Mouse (Mus musculus) midbrain, embryonic 15.5 days (tissue): ENCODE measurements around the gene Prnp. TPM values are rescaled to one million over a fixed set of nuclear protein-coding genes. Genes with fewer than 3 reads are reported as not detected.

ENCODE experiments used
- polyA plus RNA-seq: library from polyadenylated mRNA; unstranded; fragments of >200 nt; fragmentation: Nextera tagmentation; extraction: Ambion mirVana; gene quantifications from 2 replicates; pipeline ENCODE4 v1.2.1, GENCODE M21; 2015

Gene Prnp
- polyA plus RNA-seq, 1 experiment from 2014 or later = 158 TPM

Other genes with a start within 250 kb of the Prnp start
- gene Erv3, start 50.2 kb upstream of the Prnp start, polyA plus RNA-seq = not detected in 2 replicates
- gene Prn, start within 50 bp of the Prnp start, polyA plus RNA-seq = not detected in 2 replicates
- gene Prnd, start 40.9 kb downstream of the Prnp start, polyA plus RNA-seq = 10.3 and 12.6 TPM in 2 replicates
- gene Rassf2, start 120.3 kb downstream of the Prnp start, polyA plus RNA-seq = 27.7 and 29.4 TPM in 2 replicates
- 36.3 TPM in 2 replicates for gene Slc23a2, start 235.2 kb downstream of the Prnp start, polyA plus RNA-seq